Mouse (Mus musculus) olfactory bulb, adult 2 months (tissue): Measurements from ENCODE around the gene Tedc2.

ENCODE experiments used
- CTCF ChIP-seq: fragments of 200-500 bp; IDR thresholded peaks from 2 replicates; pipeline ENCODE4 v1.5.1; 2012; ENCODE audit warnings: low read depth, mild to moderate bottlenecking, low read length, moderate library complexity; ENCODE audit not compliant: insufficient read depth
- POLR2A ChIP-seq: fragments of 200-500 bp; IDR thresholded peaks from 2 replicates; pipeline ENCODE4 v1.6.1; 2012; ENCODE audit warnings: mild to moderate bottlenecking, low read depth, low read length, moderate library complexity; ENCODE audit not compliant: insufficient read depth

DNA sequence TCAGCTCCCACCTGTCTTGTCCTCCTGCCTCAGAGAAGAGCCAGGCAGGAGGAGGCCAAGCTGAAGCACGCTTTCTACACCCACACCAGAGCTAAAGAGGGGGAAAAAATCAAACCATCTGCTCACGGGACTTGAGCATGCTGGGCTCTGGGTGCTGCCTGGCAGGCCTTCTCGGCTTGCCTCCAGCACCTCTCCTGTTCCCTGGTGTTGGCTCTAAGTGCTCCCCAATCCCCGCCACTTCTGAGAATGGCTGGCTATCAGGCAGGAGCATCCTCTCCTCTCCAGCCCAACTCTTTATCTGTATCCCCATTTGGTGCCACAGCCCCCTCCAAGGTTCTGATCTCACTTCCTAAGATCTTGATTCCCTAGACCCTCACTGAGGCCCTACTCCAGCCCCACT lies 21.4 kb downstream of the Tedc2 start:
- TF ChIP-seq POLR2A = no peak
- TF ChIP-seq CTCF = no peak
